Mouse (Mus musculus) left cerebral cortex, adult 2 months (tissue): Measurements from ENCODE around the gene Pkd2. TPM values are rescaled to one million over a fixed set of nuclear protein-coding genes. Genes with fewer than 3 reads are reported as not detected.
"Not testable (repeated sequence)": the region's sequence is repeated elsewhere in the genome, so short reads cannot be mapped to it uniquely, and the experiment has no call there.

Experiments
- DNase-seq, 2 experiments: peaks; one replicate each; pipeline ENCODE4 v3.0.0; 2021 to 2022; ENCODE audit warnings: low spot score in 2 of 2, mixed read lengths in 1 of 2; ENCODE audit errors: extremely low spot score in 1 of 2
- H3K27ac ChIP-seq: fragments of 200-600 bp; 2 replicates; pipeline ENCODE4 v1.8.1; 2022
- H3K4me3 ChIP-seq: fragments of 200-600 bp; 2 replicates; pipeline ENCODE4 v1.8.1; 2022
- CTCF ChIP-seq: fragments of 200-600 bp; IDR thresholded peaks from 2 replicates; pipeline ENCODE4 v1.8.1; 2022; ENCODE audit warnings: antibody characterized with exemption, mild to moderate bottlenecking, moderate library complexity
- intact Hi-C: fragments of 180-260 bp; cut with DNase I; formaldehyde crosslinking; loops from one replicate; pipeline ENCODE4 v1.15.1; 2025
- total RNA-seq, 2 experiments: library from RNA; stranded (reverse); gene quantifications; 2 replicates each; pipeline ENCODE4 v1.2.3; 2021

The Pkd2 gene
- total RNA-seq, 2 experiments from 2014 or later: 26.9 to 29.6 TPM

GRCm38 (mm10) chr5:104442396-104442795, 16.9 kb upstream of the Pkd2 start:
- intact Hi-C loops: loop anchor here (10.0 kb wide), 1 partner anchor 308 kb away; no protein-coding TSS in a partner anchor
- no peak overlapping the region for H3K27ac ChIP-seq
- no peak overlapping the region for H3K4me3 ChIP-seq
- DNase-seq: no peak
- TF ChIP-seq CTCF: no peak

GRCm38 (mm10) chr5:104442850-104443249, 16.4 kb upstream of the Pkd2 start:
- TF ChIP-seq CTCF: no peak
- intact Hi-C loops: loop anchor here (10.0 kb wide), 1 partner anchor 308 kb away; no protein-coding TSS in a partner anchor
- Histone ChIP-seq H3K4me3 (no peak overlapping the region), H3K27ac (no peak overlapping the region)
- DNase-seq: no peak

GRCm38 (mm10) chr5:104446156-104446555, 13.1 kb upstream of the Pkd2 start:
- Histone ChIP-seq H3K27ac (no peak overlapping the region), H3K4me3 (no peak overlapping the region)
- peak; percentile 67 to 70 for DNase-seq
- intact Hi-C loops: loop anchor here (2.0 to 10.0 kb wide), 3 partner anchors 105 to 311 kb away; no protein-coding TSS in a partner anchor
- peak; percentile 68 for TF ChIP-seq CTCF

GRCm38 (mm10) chr5:104448346-104448745, 10.9 kb upstream of the Pkd2 start:
- intact Hi-C loops: loop anchor here (5.0 to 10.0 kb wide), 2 partner anchors 231 to 314 kb away; no protein-coding TSS in a partner anchor
- DNase-seq, H3K4me3 ChIP-seq, H3K27ac ChIP-seq: not testable (repeated sequence)

GRCm38 (mm10) chr5:104449491-104449890, 9.8 kb upstream of the Pkd2 start:
- no peak for TF ChIP-seq CTCF
- DNase-seq: no peak
- H3K4me3 ChIP-seq: no peak overlapping the region
- intact Hi-C loops: loop anchor here (5.0 to 10.0 kb wide), 2 partner anchors 232 to 315 kb away; no protein-coding TSS in a partner anchor
- H3K27ac ChIP-seq: no peak overlapping the region

- Histone ChIP-seq H3K27ac (no peak overlapping the region), H3K4me3 (no peak overlapping the region)
- TF ChIP-seq CTCF: no peak
- intact Hi-C loops: no loop called here
- DNase-seq: no peak
Measured at GRCm38 (mm10) chr5:104453075-104453474, 6.2 kb upstream of the Pkd2 start.

- no peak overlapping the region for H3K27ac ChIP-seq
- no peak for TF ChIP-seq CTCF
- no peak overlapping the region for H3K4me3 ChIP-seq
- intact Hi-C loops: no loop called here
- DNase-seq: no peak
Measured at GRCm38 (mm10) chr5:104454564-104454963, 4.7 kb upstream of the Pkd2 start.

GRCm38 (mm10) chr5:104459706-104460455, 631 bp downstream of the Pkd2 start:
- peak; percentile 63 to 72 for DNase-seq
- peak overlapping the region; percentile 82 for H3K4me3 ChIP-seq
- H3K27ac ChIP-seq: peak overlapping the region; percentile 92
- no peak for TF ChIP-seq CTCF
- intact Hi-C loops: loop anchor here (5.0 kb wide), 2 partner anchors 108 to 348 kb away; partner anchors contain the start of gene Sparcl1

- intact Hi-C loops: no loop called here
- TF ChIP-seq CTCF: no peak
Measured at GRCm38 (mm10) chr5:104460456-104460838, 1.2 kb downstream of the Pkd2 start.

GRCm38 (mm10) chr5:104460856-104461255, 1.6 kb downstream of the Pkd2 start:
- Histone ChIP-seq H3K4me3 (peak overlapping the region; percentile 37), H3K27ac (0 out of 2 replicates have a peak overlapping the region, but pooled peaks have one; percentile 44)
- TF ChIP-seq CTCF: no peak
- intact Hi-C loops: no loop called here
- DNase-seq: no peak

More at GRCm38 (mm10) chr5:104460456-104460838, 1.2 kb downstream of the Pkd2 start:
- Histone ChIP-seq H3K4me3 (peak overlapping the region; percentile 82), H3K27ac (peak overlapping the region; percentile 92; the same call in 1 of the 2 replicates)
- DNase-seq: no peak

- no peak for DNase-seq
- intact Hi-C loops: no loop called here
- no peak for TF ChIP-seq CTCF
- H3K4me3 ChIP-seq: no peak overlapping the region
- no peak overlapping the region for H3K27ac ChIP-seq
Measured at GRCm38 (mm10) chr5:104465279-104465678, 6.0 kb downstream of the Pkd2 start.

- Histone ChIP-seq H3K4me3 (no peak overlapping the region), H3K27ac (no peak overlapping the region)
- no peak for DNase-seq
- intact Hi-C loops: no loop called here
- TF ChIP-seq CTCF: no peak
Measured at GRCm38 (mm10) chr5:104465731-104466130, 6.5 kb downstream of the Pkd2 start.

GRCm38 (mm10) chr5:104466816-104467215, 7.6 kb downstream of the Pkd2 start:
- H3K4me3 ChIP-seq: no peak overlapping the region
- H3K27ac ChIP-seq: no peak overlapping the region
- intact Hi-C loops: no loop called here
- DNase-seq: no peak
- no peak for TF ChIP-seq CTCF
